Mouse (Mus musculus) cortical plate, adult 2 months (tissue): ENCODE measurements around the gene Prelp.

Source experiments
- CTCF ChIP-seq: fragments of 200-500 bp; IDR thresholded peaks from 2 replicates; pipeline ENCODE4 v1.5.1; 2011; ENCODE audit warnings: mild to moderate bottlenecking, control low read depth, low read length; ENCODE audit not compliant: insufficient read depth; ENCODE audit errors: extremely low read depth
- POLR2A ChIP-seq: fragments of 200-500 bp; IDR thresholded peaks from 2 replicates; pipeline ENCODE4 v1.6.1; 2011; ENCODE audit warnings: mild to moderate bottlenecking, low read length, control low read depth; ENCODE audit not compliant: insufficient read depth; ENCODE audit errors: extremely low read depth

DNA sequence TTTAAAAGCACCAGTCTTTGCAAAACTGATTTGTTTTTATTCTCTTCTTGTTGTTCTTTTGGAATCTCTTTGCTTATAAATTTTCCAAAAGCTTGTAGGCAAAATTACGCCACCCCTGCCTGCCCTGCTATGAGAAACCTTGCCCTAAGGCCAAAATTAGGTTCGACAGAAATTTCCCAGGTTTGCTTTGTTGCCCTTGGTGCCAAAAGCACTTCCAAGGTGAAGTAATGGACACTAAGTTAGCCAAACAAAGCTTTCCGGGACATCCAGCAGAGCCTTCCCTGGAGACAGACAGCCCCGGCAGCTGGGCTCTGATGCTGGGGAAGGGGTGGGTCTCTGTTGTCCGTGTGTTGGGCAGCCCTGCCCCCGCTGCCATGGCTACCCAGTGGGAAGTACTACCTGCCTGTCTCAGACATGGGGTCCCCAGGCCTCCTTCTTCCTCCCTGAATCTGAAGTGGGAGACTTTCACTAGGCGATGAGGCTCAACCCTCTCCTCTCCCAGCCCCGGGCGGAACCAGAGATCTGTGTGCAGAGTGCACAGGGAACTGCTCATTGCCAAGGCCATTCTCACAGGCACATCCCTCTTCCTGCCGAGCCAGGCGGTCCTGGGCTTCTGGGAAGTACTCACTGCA, 3.6 kb downstream of the Prelp start:
- TF ChIP-seq CTCF (no peak), POLR2A (no peak)
